Mouse (Mus musculus): ENCODE measurements at regions not wholly inside any gene's neighbourhood (a gene's known extent, or its start where the extent isn't known, plus 50 kb on each side); places are given as distances from the start of the nearest gene placed in this dataset.

- TF ChIP-seq CTCF (IDR thresholded peaks at IDR 0.05 in 2 of 3, conservative IDR thresholded peaks at IDR 0.05 in 1 of 3; ENCODE audit: control insufficient read depth in 1 of 3, insufficient read depth in 1 of 3, low read depth in 2 of 3, low read length in 3 of 3, poor library complexity in 1 of 3, severe bottlenecking in 1 of 3) (no peak), RAD21 (IDR thresholded peaks at IDR 0.05; ENCODE audit: low read depth, low read length) (no peak), EP300 (IDR thresholded peaks at IDR 0.05; ENCODE audit: low read depth in 1 of 2, low read length in 2 of 2) (no peak), POLR2A (IDR thresholded peaks at IDR 0.05; ENCODE audit: control insufficient read depth in 1 of 2, insufficient read depth in 1 of 2, low read depth in 1 of 2, low read length in 2 of 2, poor library complexity in 1 of 2) (no peak), TAL1 (IDR thresholded peaks at IDR 0.05; ENCODE audit: low read length) (no peak), USF1 (IDR thresholded peaks at IDR 0.05; ENCODE audit: low read depth, low read length) (no peak), TBP (IDR thresholded peaks at IDR 0.05; ENCODE audit: low read depth, low read length) (no peak), POLR2AphosphoS2 (IDR thresholded peaks at IDR 0.05; ENCODE audit: low read length) (no peak), NRF1 (IDR thresholded peaks at IDR 0.05; ENCODE audit: insufficient read depth, low read depth, low read length, poor library complexity, severe bottlenecking) (no peak)
These were observed 77.2 kb upstream of the Cwc22 start for GRCm38 (mm10) chr2:78023416-78023815.
